Mouse (Mus musculus) forebrain, embryonic 13.5 days (tissue): ENCODE measurements around the gene Epha2. TPM values are rescaled to one million over a fixed set of nuclear protein-coding genes. Genes with fewer than 3 reads are reported as not detected.

Experiments
- ATAC-seq: fragments of 200-750 bp; cut with Nextera tagmentation; 2 replicates; pipeline ENCODE4 v1.8.0; 2017
- H3K27ac ChIP-seq: fragments of 300-500 bp; sonication (generic); 2 replicates; pipeline ENCODE4 v1.5.1; 2015; ENCODE audit warnings: inconsistent platforms, mild to moderate bottlenecking, moderate library complexity
- H3K27me3 ChIP-seq: fragments of 300-500 bp; sonication (generic); 2 replicates; pipeline ENCODE4 v1.6.1; 2015; ENCODE audit warnings: mild to moderate bottlenecking, inconsistent platforms
- H3K36me3 ChIP-seq: fragments of 300-500 bp; sonication (generic); 2 replicates; pipeline ENCODE4 v1.6.1; 2015; ENCODE audit warnings: mild to moderate bottlenecking, inconsistent platforms; ENCODE audit not compliant: poor library complexity, severe bottlenecking
- H3K4me1 ChIP-seq: fragments of 300-500 bp; sonication (generic); 2 replicates; pipeline ENCODE4 v1.6.1; 2015; ENCODE audit warnings: inconsistent platforms
- H3K4me2 ChIP-seq: fragments of 300-500 bp; sonication (generic); 2 replicates; pipeline ENCODE4 v1.6.1; 2015; ENCODE audit warnings: inconsistent platforms, mild to moderate bottlenecking, moderate library complexity
- H3K4me3 ChIP-seq: fragments of 300-500 bp; sonication (generic); 2 replicates; pipeline ENCODE4 v1.5.1; 2015; ENCODE audit warnings: mild to moderate bottlenecking, inconsistent platforms
- H3K9ac ChIP-seq: fragments of 300-500 bp; sonication (generic); 2 replicates; pipeline ENCODE4 v1.6.1; 2015; ENCODE audit warnings: mild to moderate bottlenecking, inconsistent platforms
- H3K9me3 ChIP-seq: fragments of 300-500 bp; sonication (generic); replicated peaks from 2 replicates; pipeline ENCODE4 v1.6.1; 2016; ENCODE audit warnings: inconsistent platforms
- WGBS: fragments of 180-500 bp; shearing (Covaris S2); methylation state at CpG from one replicate; pipeline ENCODE4 v1.1.7; 2015; 5-methylcytosine and 5-hydroxymethylcytosine counted together
- polyA plus RNA-seq: library from polyadenylated mRNA; unstranded; fragments of >200 nt; fragmentation: Nextera tagmentation; extraction: Ambion mirVana; gene quantifications from 2 replicates; pipeline ENCODE4 v1.2.1, GENCODE M21; 2015

Epha2 gene
- polyA plus RNA-seq, 1 experiment from 2014 or later: 1.0 TPM

- H3K27me3 ChIP-seq: peaks cover 84% of the 10 kb centered on the region
- no peaks in the 10 kb centered on the region for H3K9me3 ChIP-seq
- no peak overlapping the region; the same call in 1 of the 2 replicates for H3K9ac ChIP-seq
- H3K4me3 ChIP-seq: 0 out of 2 replicates have a peak overlapping the region, but pooled peaks have one; percentile 9
- H3K27ac ChIP-seq: no peak overlapping the region
- ATAC-seq: no peak
- 6% methylated on average over 10 of the region's 15 CpGs for WGBS
- peak overlapping the region; percentile 45 for H3K4me2 ChIP-seq
- H3K4me1 ChIP-seq: peaks cover 17% of the 10 kb centered on the region
- no peaks in the 10 kb centered on the region for H3K36me3 ChIP-seq
Observed at GRCm38 (mm10) chr4:141295774-141296186, 5.3 kb upstream of the Epha2 start.

GRCm38 (mm10) chr4:141297934-141298333, 3.1 kb upstream of the Epha2 start:
- Histone ChIP-seq H3K27ac (no peak overlapping the region), H3K36me3 (no peaks in the 10 kb centered on the region), H3K4me3 (no peak overlapping the region), H3K4me1 (peaks cover 21% of the 10 kb centered on the region), H3K27me3 (peaks cover 83% of the 10 kb centered on the region), H3K9ac (no peak overlapping the region), H3K4me2 (no peak overlapping the region), H3K9me3 (no peaks in the 10 kb centered on the region)
- ATAC-seq: no peak
- WGBS: 81% methylated on average over 7 of the region's 7 CpGs

- ATAC-seq: no peak
- Histone ChIP-seq H3K36me3 (no peaks in the 10 kb centered on the region), H3K27me3 (peaks cover 84% of the 10 kb centered on the region), H3K9ac (no peak overlapping the region), H3K4me2 (no peak overlapping the region), H3K4me1 (peaks cover 21% of the 10 kb centered on the region), H3K4me3 (no peak overlapping the region), H3K27ac (no peak overlapping the region), H3K9me3 (no peaks in the 10 kb centered on the region)
- 75% methylated on average over 13 of the region's 13 CpGs for WGBS
Observed at GRCm38 (mm10) chr4:141299356-141299755, 1.7 kb upstream of the Epha2 start.

- H3K4me3 ChIP-seq: no peak overlapping the region
- no peaks in the 10 kb centered on the region for H3K36me3 ChIP-seq
- WGBS: 66% methylated on average over 4 of the region's 4 CpGs
- no peak overlapping the region for H3K9ac ChIP-seq
- H3K27ac ChIP-seq: no peak overlapping the region
- H3K9me3 ChIP-seq: no peaks in the 10 kb centered on the region
- H3K4me1 ChIP-seq: peaks cover 21% of the 10 kb centered on the region
- no peak for ATAC-seq
- H3K27me3 ChIP-seq: peaks cover 81% of the 10 kb centered on the region
- no peak overlapping the region for H3K4me2 ChIP-seq
Observed at GRCm38 (mm10) chr4:141300196-141300595, 844 bp upstream of the Epha2 start.

- ATAC-seq: no peak; the same call in 1 of the 2 replicates
- WGBS: 1% methylated on average over 51 of the region's 51 CpGs
- H3K36me3 ChIP-seq: no peaks in the 10 kb centered on the region
- H3K27ac ChIP-seq: no peak overlapping the region
- H3K4me1 ChIP-seq: peaks cover 24% of the 10 kb centered on the region
- H3K9ac ChIP-seq: peak overlapping the region; percentile 68
- H3K27me3 ChIP-seq: peaks cover 64% of the 10 kb centered on the region
- no peaks in the 10 kb centered on the region for H3K9me3 ChIP-seq
- peak overlapping the region; percentile 96 for H3K4me2 ChIP-seq
- peak overlapping the region; percentile 58 for H3K4me3 ChIP-seq
Observed at GRCm38 (mm10) chr4:141301591-141302427, 769 bp downstream of the Epha2 start.

GRCm38 (mm10) chr4:141302428-141303401, 1.7 kb downstream of the Epha2 start:
- Histone ChIP-seq H3K4me1 (peaks cover 24% of the 10 kb centered on the region), H3K36me3 (no peaks in the 10 kb centered on the region), H3K9ac (0 out of 2 replicates have a peak overlapping the region, but pooled peaks have one; percentile 68), H3K4me2 (peak overlapping the region; percentile 96), H3K27ac (no peak overlapping the region), H3K4me3 (peak overlapping the region; percentile 58), H3K27me3 (peaks cover 57% of the 10 kb centered on the region), H3K9me3 (no peaks in the 10 kb centered on the region)
- WGBS: 14% methylated on average over 27 of the region's 27 CpGs
- no peak for ATAC-seq

- H3K4me2 ChIP-seq: peak overlapping the region; percentile 96; the same call in 1 of the 2 replicates
- H3K27me3 ChIP-seq: peaks cover 55% of the 10 kb centered on the region
- 54% methylated on average over 7 of the region's 7 CpGs for WGBS
Observed at GRCm38 (mm10) chr4:141303402-141304222, 2.6 kb downstream of the Epha2 start.

GRCm38 (mm10) chr4:141304223-141304611, 3.2 kb downstream of the Epha2 start:
- peaks cover 24% of the 10 kb centered on the region for H3K4me1 ChIP-seq
- no peak for ATAC-seq
- 91% methylated on average over 4 of the region's 4 CpGs for WGBS
- H3K9ac ChIP-seq: no peak overlapping the region
- H3K9me3 ChIP-seq: no peaks in the 10 kb centered on the region
- no peak overlapping the region for H3K27ac ChIP-seq
- H3K4me3 ChIP-seq: no peak overlapping the region
- no peak overlapping the region for H3K4me2 ChIP-seq
- peaks cover 51% of the 10 kb centered on the region for H3K27me3 ChIP-seq
- no peaks in the 10 kb centered on the region for H3K36me3 ChIP-seq

More at GRCm38 (mm10) chr4:141303402-141304222, 2.6 kb downstream of the Epha2 start:
- no peak for ATAC-seq
- Histone ChIP-seq H3K36me3 (no peaks in the 10 kb centered on the region), H3K9ac (no peak overlapping the region), H3K27ac (no peak overlapping the region), H3K4me1 (peaks cover 24% of the 10 kb centered on the region), H3K9me3 (no peaks in the 10 kb centered on the region), H3K4me3 (no peak overlapping the region)

GRCm38 (mm10) chr4:141306057-141306456, 5.0 kb downstream of the Epha2 start:
- H3K9me3 ChIP-seq: no peaks in the 10 kb centered on the region
- H3K27ac ChIP-seq: no peak overlapping the region
- ATAC-seq: no peak
- peaks cover 39% of the 10 kb centered on the region for H3K4me1 ChIP-seq
- no peak overlapping the region for H3K4me2 ChIP-seq
- WGBS: 32% methylated on average over 8 of the region's 8 CpGs
- H3K9ac ChIP-seq: no peak overlapping the region
- H3K4me3 ChIP-seq: no peak overlapping the region
- peaks cover 33% of the 10 kb centered on the region for H3K27me3 ChIP-seq
- no peaks in the 10 kb centered on the region for H3K36me3 ChIP-seq

GRCm38 (mm10) chr4:141308381-141308780, 7.3 kb downstream of the Epha2 start:
- no peak overlapping the region for H3K9ac ChIP-seq
- H3K9me3 ChIP-seq: no peaks in the 10 kb centered on the region
- H3K27me3 ChIP-seq: peaks cover 10% of the 10 kb centered on the region
- no peak overlapping the region for H3K27ac ChIP-seq
- no peak overlapping the region for H3K4me3 ChIP-seq
- no peaks in the 10 kb centered on the region for H3K36me3 ChIP-seq
- no peak for ATAC-seq
- WGBS: 96% methylated on average over 22 of the region's 22 CpGs
- H3K4me1 ChIP-seq: peaks cover 35% of the 10 kb centered on the region
- no peak overlapping the region for H3K4me2 ChIP-seq
